Mouse (Mus musculus): ENCODE data around the gene Gpr156.
"Not testable (repeated sequence)": the region's sequence is repeated elsewhere in the genome, so short reads cannot be mapped to it uniquely, and the experiment has no call there.

Gpr156 gene

DNA sequence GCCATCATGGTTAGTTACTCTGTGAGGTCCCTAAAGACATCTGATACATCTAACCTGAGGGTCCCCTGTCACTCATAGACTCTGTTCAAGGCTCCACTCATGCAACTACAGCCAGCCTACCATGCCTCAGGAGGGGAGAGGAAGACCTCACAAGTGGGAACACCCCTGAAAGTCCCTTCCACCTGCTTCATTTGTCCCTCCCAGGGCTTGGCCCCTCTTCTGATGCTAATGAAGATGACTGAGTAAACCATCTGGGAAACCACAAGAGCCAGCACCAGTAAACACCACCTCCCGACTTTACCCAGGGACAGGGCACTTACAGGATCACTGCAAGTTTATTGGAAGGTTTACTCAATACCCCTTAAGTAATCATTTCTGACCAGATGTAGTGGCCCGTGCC is 85.5 kb downstream of the Gpr156 start:
- DNase-seq (ENCODE audit: low spot score), result peak; percentile 16

DNA sequence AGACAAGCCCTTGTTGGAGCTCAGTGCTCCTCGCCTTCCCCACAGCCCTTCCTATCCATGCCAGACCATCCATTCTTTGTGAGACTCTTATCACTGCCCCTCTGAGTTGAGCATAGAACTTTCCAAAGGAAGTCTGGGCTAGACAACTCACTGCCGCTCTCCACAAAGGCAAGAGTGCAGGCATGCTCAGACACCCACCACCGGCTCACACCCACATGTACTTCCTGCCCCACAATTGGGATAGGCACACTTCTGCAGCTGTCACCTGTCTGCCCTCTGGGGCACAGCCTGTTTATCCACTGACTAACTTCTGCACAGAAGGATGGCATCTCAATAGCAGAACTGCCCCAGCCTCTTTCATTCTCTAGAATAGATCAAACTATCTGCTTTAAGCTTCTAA is 86.2 kb downstream of the Gpr156 start:
- peak; percentile 30 for DNase-seq (ENCODE audit: low spot score)

DNA sequence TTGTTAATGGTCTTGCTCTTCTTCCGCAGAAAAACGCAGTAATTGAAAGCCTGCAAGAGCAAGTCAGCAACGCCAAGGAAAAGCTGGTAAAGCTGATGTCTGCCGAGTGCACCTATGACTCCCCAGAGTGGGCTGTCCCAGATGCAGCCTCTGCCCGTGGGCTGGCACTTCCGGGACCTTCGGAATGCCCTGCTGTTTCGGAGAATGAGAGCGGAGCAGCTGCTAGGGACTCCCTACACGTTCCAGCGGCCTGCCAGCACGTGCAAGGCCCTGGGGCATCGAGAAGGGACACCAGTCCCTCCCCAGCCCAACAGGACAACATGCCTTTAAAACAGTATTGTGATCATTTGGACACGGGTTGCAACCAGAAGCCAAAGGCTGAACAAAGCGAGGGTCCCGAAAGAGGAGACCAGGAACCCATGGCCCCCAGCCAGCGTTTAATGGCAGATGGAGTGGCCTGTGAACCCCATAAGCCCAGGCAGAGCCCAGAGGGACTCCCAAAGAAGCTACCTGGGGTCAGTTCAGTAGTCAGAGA is 88.3 kb downstream of the Gpr156 start:
- DNase-seq (ENCODE audit: low spot score), result peak; percentile 38

DNA sequence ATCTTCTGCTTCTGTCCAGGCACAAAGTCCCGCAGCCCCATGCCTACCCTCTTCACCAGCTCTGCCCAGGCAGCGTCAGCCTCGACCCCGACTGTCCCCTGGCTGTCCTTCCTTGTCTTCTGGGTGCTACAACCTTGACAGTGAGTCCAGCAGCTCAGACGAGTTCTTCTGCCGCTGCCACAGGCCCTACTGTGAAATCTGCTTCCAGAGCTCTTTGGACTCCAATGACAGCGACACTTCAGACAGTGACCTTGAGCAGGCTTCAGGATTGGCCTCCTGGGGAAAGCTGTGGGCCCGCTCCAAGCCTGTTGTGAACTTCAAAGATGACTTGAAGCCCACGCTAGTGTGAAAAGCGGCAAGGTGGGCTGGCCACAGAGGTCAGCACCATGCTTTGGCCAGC is 89.2 kb downstream of the Gpr156 start:
- peak; percentile 36 for DNase-seq (ENCODE audit: low spot score)

DNA sequence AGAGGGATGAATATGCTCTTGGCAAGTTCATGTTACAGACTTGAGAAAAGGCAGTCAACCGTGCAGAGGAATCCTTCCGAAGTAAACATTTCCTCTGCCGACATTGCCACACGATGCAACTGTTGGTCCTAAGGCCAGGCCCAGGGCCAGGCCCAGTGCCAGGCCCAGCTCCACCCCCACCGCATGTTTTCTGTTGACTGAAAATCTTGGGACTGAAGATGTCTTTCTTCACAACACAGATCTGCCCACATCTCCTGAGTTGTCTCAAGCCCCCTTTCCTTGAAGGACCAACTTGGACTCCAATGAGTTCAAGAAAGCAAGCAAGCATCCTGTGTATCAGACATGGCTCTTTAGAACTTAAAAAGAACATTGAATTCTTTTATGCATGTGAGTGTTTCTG is 92.1 kb downstream of the Gpr156 start:
- DNase-seq (ENCODE audit: low spot score), result peak; percentile 19

DNA sequence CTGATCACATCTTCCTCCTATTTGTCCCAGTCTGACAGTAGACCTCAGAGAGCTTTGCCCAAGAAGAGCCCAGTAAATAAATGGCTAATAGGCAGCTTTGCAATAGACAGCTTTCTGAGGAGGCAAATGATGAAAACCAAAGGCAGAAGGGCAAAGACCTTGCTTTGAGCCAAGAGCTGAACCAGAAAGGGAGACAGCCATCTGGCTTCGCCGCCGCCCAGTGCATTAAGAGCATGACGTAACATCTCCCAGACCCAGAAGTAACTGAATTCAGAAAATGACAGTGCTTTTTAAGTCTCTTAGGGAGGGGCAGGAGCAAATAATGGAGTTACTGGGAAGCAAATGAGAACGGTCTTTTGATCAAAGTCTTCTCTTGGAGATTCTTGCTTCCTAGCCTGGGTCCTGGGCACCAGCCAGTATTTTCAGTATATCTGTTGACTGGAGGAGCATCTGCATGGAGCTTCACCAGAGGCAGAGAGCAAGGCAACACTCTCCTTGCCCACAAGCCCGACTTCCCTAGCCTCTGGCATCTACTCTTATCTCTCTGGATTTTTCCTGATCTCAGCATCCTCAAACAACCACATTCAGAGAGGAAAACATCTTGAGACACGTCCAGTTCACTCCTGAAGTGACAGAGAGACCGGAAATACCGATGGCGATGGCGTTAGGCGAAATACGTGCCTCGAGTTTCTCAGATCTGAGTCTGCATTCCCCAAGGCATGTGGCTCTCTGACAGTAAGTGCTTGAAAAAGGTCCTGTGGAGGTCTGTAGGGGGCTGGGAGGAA is 92.9 kb downstream of the Gpr156 start:
- DNase-seq (ENCODE audit: low spot score), result peak; percentile 19

DNA sequence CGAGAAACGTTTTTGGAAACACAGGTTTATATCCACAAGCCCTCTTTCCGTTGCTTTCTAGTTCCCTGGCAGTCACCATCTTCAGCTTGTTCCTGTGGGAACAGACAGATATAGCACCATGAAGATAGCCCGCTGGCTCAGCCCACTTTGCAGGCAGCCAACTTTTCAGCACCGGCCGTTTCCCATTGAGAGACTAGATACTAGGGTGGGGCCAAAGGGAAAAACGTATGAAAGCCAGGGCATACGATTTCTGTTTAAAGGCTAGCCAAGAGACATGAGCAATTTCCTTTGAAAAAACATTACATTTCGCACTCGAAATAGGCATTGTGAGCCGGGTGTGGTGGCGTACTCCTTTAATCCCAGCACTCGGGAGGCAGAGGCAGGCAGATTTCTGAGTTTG is 95.2 kb downstream of the Gpr156 start:
- peak; percentile 23 for DNase-seq (ENCODE audit: low spot score)

DNA sequence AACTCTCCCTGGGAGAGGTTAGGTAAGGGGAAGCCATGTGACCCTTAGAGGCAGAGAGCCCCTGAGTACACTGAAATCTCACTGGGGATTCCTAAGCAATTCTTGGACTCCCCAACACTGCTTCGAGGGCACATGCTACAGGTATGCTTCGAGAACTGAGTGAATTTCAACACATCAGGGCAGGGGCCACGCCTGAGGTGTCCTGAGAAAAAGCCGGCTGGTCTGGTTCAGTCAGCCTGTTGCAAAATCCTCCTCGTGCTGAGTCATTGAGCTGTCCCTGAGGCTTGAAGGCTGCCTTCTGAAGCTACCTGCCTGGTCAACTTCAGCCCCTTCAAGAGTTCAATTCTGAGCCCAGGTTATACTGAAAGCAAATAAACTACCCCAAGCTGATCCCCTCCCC is 96.1 kb downstream of the Gpr156 start:
- peak; percentile 6 for DNase-seq (ENCODE audit: low spot score)

DNA sequence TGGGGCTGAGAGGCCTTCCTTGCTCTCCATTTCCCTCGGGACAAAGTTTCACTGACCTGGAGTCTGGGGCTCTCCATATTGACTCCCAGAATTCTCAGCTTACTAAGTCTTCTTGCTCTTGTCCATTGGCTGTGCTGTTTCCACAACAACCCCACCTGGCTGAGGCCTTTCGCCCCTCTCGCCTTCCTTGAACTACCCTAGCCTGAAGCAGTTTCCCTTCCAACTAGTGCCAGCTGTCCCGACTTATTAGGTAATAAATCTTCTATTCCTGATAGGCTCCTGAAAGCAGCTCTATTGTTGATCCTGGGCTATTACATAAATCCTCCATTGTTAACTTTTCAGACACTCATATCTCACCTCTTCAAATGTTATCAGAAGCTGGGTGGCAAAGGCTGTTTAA is 96.6 kb downstream of the Gpr156 start:
- peak; percentile 2 for DNase-seq (ENCODE audit: low spot score)

DNA sequence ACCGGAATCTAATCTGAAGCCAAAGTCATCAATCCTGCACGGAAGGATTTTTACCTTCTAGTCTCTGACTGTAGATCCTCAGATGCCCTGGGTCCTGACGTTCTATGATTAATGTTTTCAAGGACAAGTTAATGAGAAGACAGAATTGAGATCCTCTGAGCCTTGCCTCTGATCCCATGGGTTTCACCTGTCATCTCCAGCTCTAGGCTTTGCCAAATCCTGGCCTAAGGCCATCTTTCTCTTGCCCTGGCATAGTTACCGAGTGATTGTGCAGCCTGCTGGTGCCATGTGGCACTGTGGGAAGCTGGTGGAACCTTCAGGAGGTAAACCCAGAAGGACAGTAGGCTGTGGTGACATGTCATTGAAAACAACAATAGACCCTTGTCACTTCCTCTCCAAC is 98.7 kb downstream of the Gpr156 start:
- DNase-seq (ENCODE audit: low spot score), result no peak

DNA sequence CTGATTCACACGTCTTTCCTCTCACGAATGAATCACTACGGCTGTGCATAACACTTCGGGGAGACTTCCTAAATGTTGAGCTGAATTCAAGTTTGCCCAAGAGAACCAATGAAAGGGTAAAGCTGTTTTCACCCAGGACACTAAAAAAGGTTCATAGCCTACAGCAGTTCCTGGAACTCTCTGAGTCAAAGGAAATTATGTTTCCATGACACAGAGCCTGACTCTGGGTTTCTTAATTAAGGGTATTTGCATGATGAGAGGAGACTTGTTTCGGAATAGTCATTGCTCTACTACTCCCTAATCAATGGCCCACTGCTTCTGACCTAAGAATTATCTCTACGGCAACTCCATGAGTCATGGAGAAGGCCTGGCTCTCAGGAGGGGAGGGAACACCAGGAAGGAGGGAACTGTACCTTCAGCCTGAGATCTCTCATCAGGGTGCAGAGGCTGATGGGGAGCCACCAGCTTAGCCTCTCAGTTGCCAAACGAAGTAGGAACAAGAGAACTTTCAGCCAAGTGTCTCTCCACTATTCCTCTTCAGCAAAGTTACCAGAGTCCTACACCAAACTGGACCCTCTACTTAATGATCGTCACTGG is 100.7 kb downstream of the Gpr156 start:
- DNase-seq (ENCODE audit: low spot score), result peak; percentile 14

DNA sequence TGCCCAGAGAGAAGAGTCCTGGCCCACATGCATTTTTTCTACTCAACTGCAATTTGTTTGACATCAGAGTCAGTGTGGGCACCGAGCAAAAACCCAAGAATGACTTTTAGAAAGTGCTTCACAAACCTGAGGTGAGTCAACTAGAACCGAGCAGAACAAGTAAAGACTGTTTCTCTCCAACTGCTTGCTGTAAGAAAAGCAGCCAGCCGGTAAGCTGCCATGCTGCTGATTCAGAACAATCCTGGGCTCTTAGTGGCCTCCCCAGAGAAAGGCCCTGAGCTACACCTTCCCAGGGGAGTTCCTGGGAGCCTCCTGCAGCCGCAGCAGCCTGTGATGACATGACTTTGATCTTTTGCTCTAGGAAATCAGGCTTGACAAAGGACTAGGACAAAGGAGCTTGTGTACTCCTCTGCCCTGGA is 101.7 kb downstream of the Gpr156 start:
- no peak for DNase-seq (ENCODE audit: low spot score)

DNA sequence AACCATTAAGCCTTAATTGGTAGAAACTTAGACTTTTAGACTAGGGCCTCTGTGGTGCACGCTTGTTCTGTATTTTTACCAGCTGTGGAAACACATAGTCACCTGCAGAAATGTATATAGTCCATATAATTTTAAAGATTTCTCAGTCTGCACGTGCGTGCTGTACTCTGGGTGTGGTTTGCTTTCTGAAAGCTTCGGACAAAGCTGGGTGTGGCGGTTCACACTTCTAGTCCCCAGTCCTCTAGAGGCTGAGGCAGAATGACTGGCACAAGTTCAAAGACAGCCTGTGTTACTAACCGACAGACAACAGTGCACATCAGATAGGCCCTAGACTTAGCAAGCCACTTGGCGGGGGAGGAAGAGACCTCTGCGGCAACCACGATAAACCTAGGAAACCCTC is 116.3 kb downstream of the Gpr156 start:
- DNase-seq (ENCODE audit: low spot score), result no peak

DNA sequence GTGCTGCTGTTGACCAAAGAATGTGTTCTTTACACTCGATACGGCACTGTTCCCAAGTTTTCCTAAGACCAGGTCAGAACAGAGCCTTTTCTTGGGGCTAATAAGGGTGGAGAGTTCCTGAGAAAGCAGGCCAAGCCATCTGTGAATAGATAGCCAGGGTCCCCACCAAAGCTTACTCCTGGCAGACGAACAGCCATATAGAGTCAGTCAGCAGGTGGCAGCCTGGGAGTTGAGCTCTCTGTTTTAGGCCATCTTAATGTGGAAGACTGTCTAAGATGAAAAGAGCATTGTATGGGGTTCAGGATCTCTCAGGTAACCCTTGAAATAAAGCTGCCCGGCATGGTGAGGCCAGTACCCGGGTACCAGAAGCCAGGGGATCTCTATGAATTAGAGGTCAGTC is 116.8 kb downstream of the Gpr156 start:
- DNase-seq (ENCODE audit: low spot score), result no peak

DNA sequence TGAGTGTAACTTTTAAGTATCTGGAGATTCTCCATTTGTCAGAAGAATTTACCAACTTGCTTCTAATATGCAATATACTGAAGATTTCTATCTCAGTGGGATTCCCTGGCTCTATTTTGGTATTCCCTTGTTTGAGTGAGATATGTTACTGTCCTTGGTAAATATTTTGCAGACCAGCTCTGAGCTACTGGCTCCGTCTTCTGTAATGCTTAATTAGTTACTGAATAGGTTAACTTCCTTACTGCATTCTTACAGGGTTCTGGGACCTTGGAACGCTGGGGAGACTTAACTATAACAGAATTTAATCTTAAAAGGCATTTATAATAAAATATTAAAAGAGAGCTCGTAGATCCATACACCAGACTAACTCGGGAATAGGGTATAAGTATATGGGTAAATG is 121.8 kb downstream of the Gpr156 start:
- DNase-seq (ENCODE audit: low spot score), result not testable (repeated sequence)

DNA sequence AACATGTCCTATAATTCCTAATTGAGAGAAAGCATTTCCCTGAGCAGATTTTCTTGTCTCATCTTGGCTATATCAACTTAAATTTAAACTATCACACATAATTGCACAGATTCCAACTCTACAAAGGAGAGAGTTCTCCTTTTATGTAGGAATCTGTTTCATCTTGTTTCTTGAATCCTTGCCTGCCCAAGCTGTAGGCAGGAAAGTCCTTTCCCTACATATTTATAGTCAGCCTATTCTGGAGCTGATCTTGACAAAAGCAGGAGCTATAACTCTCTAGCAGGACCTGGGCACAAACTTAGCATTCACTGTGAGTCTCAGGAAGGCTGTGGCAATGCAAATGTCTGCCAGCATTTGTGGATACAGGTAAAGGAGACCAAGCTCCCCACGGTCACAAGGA is 125.9 kb downstream of the Gpr156 start:
- no peak for DNase-seq (ENCODE audit: low spot score)

DNA sequence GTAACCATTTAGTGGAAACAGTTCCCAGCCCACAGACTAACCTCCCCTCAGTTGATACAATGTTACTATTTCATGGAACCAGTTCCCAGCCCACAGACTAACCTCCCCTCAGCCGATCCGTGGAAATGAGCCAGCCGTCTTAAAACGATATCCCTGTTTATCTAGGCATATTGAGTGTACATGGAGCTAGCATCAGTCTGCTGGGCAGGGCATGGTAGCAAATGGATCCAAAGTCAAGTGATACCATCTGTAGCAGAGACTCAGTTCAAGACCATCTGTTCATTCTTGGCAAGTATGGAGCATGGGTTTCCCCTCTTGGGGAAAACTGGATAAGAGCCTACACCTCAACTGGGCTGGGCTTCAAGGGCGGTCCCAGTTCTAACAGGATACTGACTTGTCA is 128.3 kb downstream of the Gpr156 start:
- peak; percentile 65 for DNase-seq (ENCODE audit: low spot score)

DNA sequence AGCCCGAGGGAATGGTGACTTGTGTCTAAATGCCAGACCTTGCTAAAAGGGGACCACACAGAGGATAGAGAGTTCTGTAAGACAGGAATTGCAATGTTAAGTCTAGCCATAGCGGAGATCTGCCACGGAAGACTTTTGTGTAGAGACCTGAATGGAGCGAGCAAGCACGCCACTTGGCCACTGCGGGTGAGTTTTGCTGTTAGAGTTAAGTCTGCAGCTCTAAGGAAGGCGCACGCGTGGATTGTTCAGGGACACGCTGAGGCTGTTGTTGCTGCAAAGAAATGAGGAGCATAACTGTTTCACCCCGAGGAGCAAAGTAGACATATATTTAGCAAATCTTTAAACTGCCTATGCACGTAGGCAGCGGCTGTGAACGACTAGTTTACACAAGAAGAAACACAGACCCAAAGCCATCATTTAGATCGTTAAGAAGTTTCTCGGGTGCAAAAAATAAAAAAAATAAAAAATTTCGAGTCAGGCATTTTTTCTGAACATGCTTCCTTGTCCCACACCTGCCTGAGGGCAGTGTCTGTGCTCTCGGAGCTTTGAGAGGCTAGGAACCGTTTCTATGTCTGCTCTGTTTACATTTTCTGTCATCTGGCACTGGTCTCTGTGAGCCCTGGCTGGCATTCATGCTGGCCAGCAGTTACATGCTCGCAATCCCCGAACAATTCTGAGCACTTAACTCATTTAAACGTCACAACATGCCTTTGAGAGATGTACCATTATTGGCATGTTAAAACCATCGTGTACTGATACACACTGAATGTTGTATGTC is 131.7 kb downstream of the Gpr156 start:
- DNase-seq (ENCODE audit: low spot score), result no peak

Measured in testis, postnatal 10 days (tissue).